Mouse (Mus musculus) gastrocnemius, postnatal 25 days (tissue): ENCODE measurements around the gene Foxn3. TPM values are rescaled to one million over a fixed set of nuclear protein-coding genes. Genes with fewer than 3 reads are reported as not detected.

ENCODE experiments used
- DNase-seq: peaks from one replicate; pipeline ENCODE4 v3.0.0; 2022
- long read RNA-seq, 2 experiments: library from polyadenylated mRNA; stranded (forward); transcript quantifications; one replicate each; pipeline ENCODE4 v2.0.0; 2021
- total RNA-seq, 2 experiments: library from RNA; stranded (reverse); gene quantifications; 1 replicate in 1 of 2; 2 replicates in 1 of 2; pipeline ENCODE4 v1.2.3; 2021

Gene Foxn3
- total RNA-seq, result 100 to 1,000 TPM; 163 to 186 TPM
- long read RNA-seq, experiment 1, transcript Foxn3-209 (6 exons, 2,882 nt), result major isoform, 8 of 145 reads
- long read RNA-seq, experiment 1, partial matches to known transcripts, result 3 of 145 reads
- long read RNA-seq, experiment 1, other reads (novel, unspliced or antisense), result 134 of 145 reads
- long read RNA-seq, experiment 2, transcript Foxn3-209 (6 exons, 2,882 nt), result major isoform, 6 of 161 reads
- long read RNA-seq, experiment 2, partial matches to known transcripts, result 31 of 161 reads
- long read RNA-seq, experiment 2, other reads (novel, unspliced or antisense), result 120 of 161 reads

GRCm38 (mm10) chr12:99563219-99564059, at the start of gene Foxn3:
Gene Foxn3, minus strand, starts transcription at chr12:99563582.
- peak; percentile 83 for DNase-seq

GRCm38 (mm10) chr12:99612181-99612871, 48.9 kb upstream of the Foxn3 start:
- DNase-seq, result no peak

- no peak for DNase-seq
Measured at GRCm38 (mm10) chr12:99610868-99611267, 47.5 kb upstream of the Foxn3 start.

- no peak for DNase-seq
Measured at GRCm38 (mm10) chr12:99610069-99610815, 46.9 kb upstream of the Foxn3 start.

GRCm38 (mm10) chr12:99609643-99610042, 46.3 kb upstream of the Foxn3 start:
- peak; percentile 74 for DNase-seq

- DNase-seq, result no peak
Measured at GRCm38 (mm10) chr12:99608279-99608955, 45.0 kb upstream of the Foxn3 start.

- DNase-seq, result no peak
Measured at GRCm38 (mm10) chr12:99603381-99603780, 40.0 kb upstream of the Foxn3 start.

GRCm38 (mm10) chr12:99601841-99602240, 38.5 kb upstream of the Foxn3 start:
- no peak for DNase-seq

GRCm38 (mm10) chr12:99601392-99601791, 38.0 kb upstream of the Foxn3 start:
- DNase-seq, result no peak

GRCm38 (mm10) chr12:99599606-99600005, 36.2 kb upstream of the Foxn3 start:
- no peak for DNase-seq

- no peak for DNase-seq
Measured at GRCm38 (mm10) chr12:99596397-99596796, 33.0 kb upstream of the Foxn3 start.

- no peak for DNase-seq
Measured at GRCm38 (mm10) chr12:99587338-99587737, 24.0 kb upstream of the Foxn3 start.

GRCm38 (mm10) chr12:99579989-99580388, 16.6 kb upstream of the Foxn3 start:
- no peak for DNase-seq

- no peak for DNase-seq
Measured at GRCm38 (mm10) chr12:99576682-99577081, 13.3 kb upstream of the Foxn3 start.

GRCm38 (mm10) chr12:99574299-99574698, 10.9 kb upstream of the Foxn3 start:
- no peak for DNase-seq

- no peak for DNase-seq
Measured at GRCm38 (mm10) chr12:99573036-99573435, 9.7 kb upstream of the Foxn3 start.

- DNase-seq, result no peak
Measured at GRCm38 (mm10) chr12:99571999-99572398, 8.6 kb upstream of the Foxn3 start.

GRCm38 (mm10) chr12:99570197-99570956, 7.0 kb upstream of the Foxn3 start:
- peak; percentile 63 for DNase-seq

GRCm38 (mm10) chr12:99565606-99566005, 2.2 kb upstream of the Foxn3 start:
- DNase-seq, result no peak

GRCm38 (mm10) chr12:99564301-99564910, 1.0 kb upstream of the Foxn3 start:
- no peak for DNase-seq
